Mouse (Mus musculus) gastrocnemius, postnatal 25 days (tissue): Measurements from ENCODE around the gene Ggta1. TPM values are rescaled to one million over a fixed set of nuclear protein-coding genes. Genes with fewer than 3 reads are reported as not detected.

Experiments
- DNase-seq: peaks from one replicate; pipeline ENCODE4 v3.0.0; 2022
- total RNA-seq, 2 experiments: library from RNA; stranded (reverse); gene quantifications; 1 replicate in 1 of 2; 2 replicates in 1 of 2; pipeline ENCODE4 v1.2.3; 2021

The Ggta1 gene
- total RNA-seq, 2 experiments from 2014 or later, result 8.7 to 10.2 TPM

GRCm38 (mm10) chr2:35400739-35401138 lies 62.3 kb downstream of the Ggta1 start:
- DNase-seq, result no peak

DNA sequence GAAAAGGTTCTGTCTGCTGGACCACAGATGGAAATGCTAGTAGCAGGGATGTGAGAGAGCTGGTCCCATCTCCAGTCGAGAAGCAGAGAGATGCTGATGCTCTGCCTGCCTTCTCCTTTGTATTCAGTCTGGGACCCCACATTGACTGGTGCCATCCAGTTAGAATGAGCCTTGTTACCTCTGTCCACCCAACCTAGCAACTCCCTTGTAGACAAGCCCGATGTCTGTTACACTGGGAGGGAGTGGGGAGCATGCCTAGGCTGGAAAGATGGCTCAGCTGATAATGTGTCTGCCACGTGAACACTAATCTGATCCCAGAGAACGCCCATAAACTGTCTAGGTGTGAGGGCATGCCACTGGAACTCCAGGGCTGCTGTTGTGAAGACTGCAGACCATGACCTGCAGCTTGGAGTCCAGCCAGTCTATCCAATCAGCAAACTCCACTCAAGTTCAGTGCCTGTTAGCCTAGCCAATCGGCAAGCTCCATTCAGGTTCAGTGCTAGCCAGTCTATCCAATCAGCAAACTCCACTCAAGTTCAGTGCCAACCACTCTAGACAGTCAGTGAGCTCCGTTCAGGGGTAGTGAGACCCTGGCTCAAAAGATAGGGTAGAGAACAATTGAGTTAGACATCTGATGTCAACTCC lies 64.7 kb downstream of the Ggta1 start:
- no peak for DNase-seq

GRCm38 (mm10) chr2:35397590-35398173 lies 65.3 kb downstream of the Ggta1 start:
- peak; percentile 44 for DNase-seq

GRCm38 (mm10) chr2:35397096-35397495 lies 65.9 kb downstream of the Ggta1 start, which contains the start of gene 4930402F06Rik:
Gene 4930402F06Rik (minus strand): TSS chr2:35397175.
- no peak for DNase-seq

GRCm38 (mm10) chr2:35385441-35385871 lies 77.6 kb downstream of the Ggta1 start:
- peak; percentile 53 for DNase-seq

DNA sequence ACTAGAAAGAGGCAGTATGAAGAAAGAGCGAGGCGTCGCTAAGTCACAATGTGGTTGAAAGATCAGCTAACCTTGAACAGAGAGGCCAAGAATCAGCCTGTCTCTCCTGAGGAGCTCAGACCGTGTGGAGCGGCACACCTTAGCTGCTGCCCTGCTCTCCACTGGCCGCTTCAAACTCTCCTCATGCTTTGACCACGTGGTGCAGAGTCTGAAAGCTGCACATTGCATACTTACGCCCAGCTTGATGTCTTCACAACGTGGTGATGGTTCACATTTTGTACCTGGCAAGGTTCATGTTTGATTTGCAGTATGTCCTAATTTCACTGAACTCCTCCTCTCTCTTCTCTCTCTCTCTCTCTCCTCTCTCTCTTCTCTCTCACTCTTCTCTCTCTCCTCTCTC lies 83.7 kb downstream of the Ggta1 start:
- no peak for DNase-seq

GRCm38 (mm10) chr2:35377600-35377999 lies 85.4 kb downstream of the Ggta1 start:
- DNase-seq, result no peak

DNA sequence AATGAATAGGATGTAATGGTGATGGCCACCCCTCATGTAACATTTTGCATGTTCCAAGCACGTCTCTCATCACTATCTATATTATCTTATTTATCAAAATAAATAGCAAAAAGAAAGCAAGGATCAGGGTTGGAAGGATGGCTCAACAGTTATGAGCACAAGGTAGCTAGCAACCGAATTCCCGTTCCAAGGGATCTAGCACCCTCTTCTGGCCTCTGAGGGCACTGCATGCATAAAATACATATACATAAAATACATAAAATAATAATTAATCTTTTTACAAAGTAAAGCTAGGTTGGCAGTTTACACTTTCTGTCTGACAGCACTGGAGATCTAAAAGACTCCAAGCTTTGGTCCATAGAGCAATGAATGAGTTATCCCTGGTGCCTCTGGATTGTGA lies 90.0 kb downstream of the Ggta1 start:
- no peak for DNase-seq

- DNase-seq, result no peak
Observed at GRCm38 (mm10) chr2:35370686-35371085, 92.3 kb downstream of the Ggta1 start.

- no peak for DNase-seq
Observed at GRCm38 (mm10) chr2:35367629-35368028, 95.4 kb downstream of the Ggta1 start, which contains the start of gene 4930568D16Rik. Gene 4930568D16Rik (minus strand): TSS chr2:35367729.

Other genes starting within 250 kb of the Ggta1 start
- 100 to 1,000 TPM; 345 to 440 TPM for gene Gsn, start 206.9 kb downstream of the Ggta1 start, total RNA-seq
- gene Stom, start 126.3 kb downstream of the Ggta1 start, total RNA-seq, result 10 to 100 TPM; 11.8 to 25.2 TPM
- not detected for gene 4930568D16Rik, start 95.5 kb downstream of the Ggta1 start, total RNA-seq
- not detected for gene 4930402F06Rik, start 66.1 kb downstream of the Ggta1 start, total RNA-seq
- gene Dab2ip, start 95.0 kb upstream of the Ggta1 start, total RNA-seq, result 10 to 100 TPM; 40.1 to 40.7 TPM